Mouse (Mus musculus): Measurements from ENCODE around the gene Asb18. TPM values are rescaled to one million over a fixed set of nuclear protein-coding genes. Genes with fewer than 3 reads are reported as not detected.

The Asb18 gene
- polyA plus RNA-seq, 1 experiment from 2014 or later, result 0.54 TPM

- 2% methylated on average over 34 of the region's 34 CpGs for WGBS
- no peak overlapping the region for H3K4me2 ChIP-seq
- no peak for ATAC-seq (replicated peaks)
These were observed 74.3 kb downstream of the Asb18 start for GRCm38 (mm10) chr1:89939981-89940726.

GRCm38 (mm10) chr1:89939596-89939960, 74.9 kb downstream of the Asb18 start:
- no peak overlapping the region for H3K27ac ChIP-seq
- no peak for ATAC-seq (replicated peaks)
- no peaks in the 10 kb centered on the region for H3K9me3 ChIP-seq
- no peak overlapping the region for H3K4me3 ChIP-seq
- WGBS, result 23% methylated on average over 16 of the region's 16 CpGs
- peaks cover 75% of the 10 kb centered on the region for H3K27me3 ChIP-seq (replicated peaks)
- H3K9ac ChIP-seq, result no peak overlapping the region
- H3K36me3 ChIP-seq (replicated peaks), result no peaks in the 10 kb centered on the region
- H3K4me1 ChIP-seq, result peaks cover 31% of the 10 kb centered on the region
- H3K4me2 ChIP-seq, result no peak overlapping the region

More at GRCm38 (mm10) chr1:89939981-89940726, 74.3 kb downstream of the Asb18 start:
- Histone ChIP-seq H3K27me3 (replicated peaks) (peaks cover 76% of the 10 kb centered on the region), H3K9me3 (no peaks in the 10 kb centered on the region), H3K9ac (no peak overlapping the region), H3K4me3 (no peak overlapping the region), H3K4me1 (peaks cover 31% of the 10 kb centered on the region), H3K27ac (no peak overlapping the region), H3K36me3 (replicated peaks) (no peaks in the 10 kb centered on the region)

- ATAC-seq (replicated peaks), result no peak
- Histone ChIP-seq H3K36me3 (replicated peaks) (no peaks in the 10 kb centered on the region), H3K4me2 (no peak overlapping the region), H3K4me3 (no peak overlapping the region), H3K9ac (no peak overlapping the region), H3K27ac (no peak overlapping the region), H3K4me1 (peaks cover 34% of the 10 kb centered on the region), H3K27me3 (replicated peaks) (peaks cover 73% of the 10 kb centered on the region), H3K9me3 (no peaks in the 10 kb centered on the region)
- 23% methylated on average over 16 of the region's 16 CpGs for WGBS
These were observed 75.4 kb downstream of the Asb18 start for GRCm38 (mm10) chr1:89938884-89939595.

GRCm38 (mm10) chr1:89935493-89936348, 78.7 kb downstream of the Asb18 start:
- Histone ChIP-seq H3K9ac (no peak overlapping the region), H3K9me3 (no peaks in the 10 kb centered on the region), H3K27ac (no peak overlapping the region), H3K27me3 (replicated peaks) (peaks cover 79% of the 10 kb centered on the region), H3K4me3 (no peak overlapping the region), H3K4me2 (no peak overlapping the region), H3K4me1 (peaks cover 28% of the 10 kb centered on the region), H3K36me3 (replicated peaks) (no peaks in the 10 kb centered on the region)
- ATAC-seq (replicated peaks), result no peak
- WGBS, result 2% methylated on average over 28 of the region's 29 CpGs

GRCm38 (mm10) chr1:89934316-89935260, 79.9 kb downstream of the Asb18 start:
- no peaks in the 10 kb centered on the region for H3K9me3 ChIP-seq
- H3K9ac ChIP-seq, result no peak overlapping the region
- H3K4me3 ChIP-seq, result no peak overlapping the region
- no peak overlapping the region for H3K4me2 ChIP-seq
- no peaks in the 10 kb centered on the region for H3K36me3 ChIP-seq (replicated peaks)
- H3K27ac ChIP-seq, result no peak overlapping the region
- no peak for ATAC-seq (replicated peaks)
- H3K27me3 ChIP-seq (replicated peaks), result peaks cover 80% of the 10 kb centered on the region
- under 1% methylated on average over 19 of the region's 19 CpGs for WGBS
- H3K4me1 ChIP-seq, result peaks cover 34% of the 10 kb centered on the region

- Histone ChIP-seq H3K9ac (no peak overlapping the region), H3K9me3 (no peaks in the 10 kb centered on the region), H3K27me3 (replicated peaks) (peaks cover 78% of the 10 kb centered on the region), H3K4me2 (peak overlapping the region; percentile 13; the same call in 1 of the 2 replicates), H3K27ac (no peak overlapping the region), H3K4me1 (peaks cover 39% of the 10 kb centered on the region), H3K4me3 (no peak overlapping the region), H3K36me3 (replicated peaks) (no peaks in the 10 kb centered on the region)
- WGBS, result 0% methylated on average over 21 of the region's 21 CpGs
- no peak for ATAC-seq (replicated peaks)
These were observed 80.7 kb downstream of the Asb18 start for GRCm38 (mm10) chr1:89933786-89934185.

- Histone ChIP-seq H3K4me1 (peaks cover 40% of the 10 kb centered on the region), H3K27ac (no peak overlapping the region), H3K4me2 (peak overlapping the region; percentile 5; the same call in 1 of the 2 replicates), H3K4me3 (0 out of 2 replicates have a peak overlapping the region, but pooled peaks have one; percentile 6), H3K27me3 (replicated peaks) (peaks cover 74% of the 10 kb centered on the region), H3K9ac (no peak overlapping the region), H3K9me3 (no peaks in the 10 kb centered on the region), H3K36me3 (replicated peaks) (no peaks in the 10 kb centered on the region)
- WGBS, result 4% methylated on average over 6 of the region's 6 CpGs
- ATAC-seq (replicated peaks), result no peak
These were observed 81.4 kb downstream of the Asb18 start for GRCm38 (mm10) chr1:89933028-89933427.

- Histone ChIP-seq H3K4me1 (peaks cover 40% of the 10 kb centered on the region), H3K9me3 (no peaks in the 10 kb centered on the region), H3K27ac (no peak overlapping the region), H3K36me3 (replicated peaks) (no peaks in the 10 kb centered on the region), H3K4me3 (0 out of 2 replicates have a peak overlapping the region, but pooled peaks have one; percentile 6), H3K9ac (no peak overlapping the region), H3K4me2 (peak overlapping the region; percentile 5; the same call in 1 of the 2 replicates), H3K27me3 (replicated peaks) (peaks cover 74% of the 10 kb centered on the region)
- 1% methylated on average over 16 of the region's 16 CpGs for WGBS
- no peak for ATAC-seq (replicated peaks)
These were observed 81.8 kb downstream of the Asb18 start for GRCm38 (mm10) chr1:89932616-89933015.

- WGBS, result 1% methylated on average over 19 of the region's 19 CpGs
- Histone ChIP-seq H3K4me1 (peaks cover 43% of the 10 kb centered on the region), H3K27ac (no peak overlapping the region), H3K9me3 (no peaks in the 10 kb centered on the region), H3K27me3 (replicated peaks) (peaks cover 74% of the 10 kb centered on the region), H3K4me2 (0 out of 2 replicates have a peak overlapping the region, but pooled peaks have one; percentile 2), H3K36me3 (replicated peaks) (no peaks in the 10 kb centered on the region), H3K4me3 (peak overlapping the region; percentile 37; the same call in 1 of the 2 replicates), H3K9ac (no peak overlapping the region)
- no peak for ATAC-seq (replicated peaks)
These were observed 82.4 kb downstream of the Asb18 start for GRCm38 (mm10) chr1:89932021-89932423.

GRCm38 (mm10) chr1:89931120-89931519, 83.3 kb downstream of the Asb18 start, which contains the start of gene Gbx2:
Gene Gbx2 (minus strand): TSS chr1:89931179.
- Histone ChIP-seq H3K4me1 (peaks cover 44% of the 10 kb centered on the region), H3K4me3 (peak within 1 kb of the TSS; percentile 37), H3K4me2 (peak within 1 kb of the TSS; percentile 50), H3K27me3 (replicated peaks) (peaks cover 72% of the 10 kb centered on the region), H3K9ac (peak within 1 kb of the TSS; percentile 18), H3K9me3 (no peaks in the 10 kb centered on the region), H3K36me3 (replicated peaks) (no peaks in the 10 kb centered on the region), H3K27ac (peak within 1 kb of the TSS; percentile 54)
- under 1% methylated on average over 33 of the region's 33 CpGs for WGBS
- peak; percentile 56 for ATAC-seq (replicated peaks)

- peak overlapping the region; percentile 54; the same call in 1 of the 2 replicates for H3K27ac ChIP-seq
These were observed 83.9 kb downstream of the Asb18 start for GRCm38 (mm10) chr1:89930551-89930950.

More at GRCm38 (mm10) chr1:89930551-89930950, 83.9 kb downstream of the Asb18 start:
- peak overlapping the region; percentile 50 for H3K4me2 ChIP-seq
- H3K4me1 ChIP-seq, result peaks cover 39% of the 10 kb centered on the region
- peak; percentile 46 for ATAC-seq (replicated peaks)
- no peaks in the 10 kb centered on the region for H3K9me3 ChIP-seq
- peak overlapping the region; percentile 15 for H3K9ac ChIP-seq
- H3K36me3 ChIP-seq (replicated peaks), result no peaks in the 10 kb centered on the region
- H3K27me3 ChIP-seq (replicated peaks), result peaks cover 72% of the 10 kb centered on the region
- peak overlapping the region; percentile 37 for H3K4me3 ChIP-seq
- under 1% methylated on average over 45 of the region's 45 CpGs for WGBS
